Mouse (Mus musculus): ENCODE measurements around the gene Mid1.
"Not testable (repeated sequence)": the region's sequence is repeated elsewhere in the genome, so short reads cannot be mapped to it uniquely, and the experiment has no call there.

- TF ChIP-seq CTCF (IDR thresholded peaks at IDR 0.05; ENCODE audit: low read depth); EP300 (optimal IDR thresholded peaks at IDR 0.05): not testable (repeated sequence)
Measured at GRCm38 (mm10) chrX:169997456-169997853, 312.5 kb downstream of the Mid1 start.

Measured in stomach, postnatal 0 days (tissue).